Mouse (Mus musculus): ENCODE measurements around the gene Zfp141.

DNA sequence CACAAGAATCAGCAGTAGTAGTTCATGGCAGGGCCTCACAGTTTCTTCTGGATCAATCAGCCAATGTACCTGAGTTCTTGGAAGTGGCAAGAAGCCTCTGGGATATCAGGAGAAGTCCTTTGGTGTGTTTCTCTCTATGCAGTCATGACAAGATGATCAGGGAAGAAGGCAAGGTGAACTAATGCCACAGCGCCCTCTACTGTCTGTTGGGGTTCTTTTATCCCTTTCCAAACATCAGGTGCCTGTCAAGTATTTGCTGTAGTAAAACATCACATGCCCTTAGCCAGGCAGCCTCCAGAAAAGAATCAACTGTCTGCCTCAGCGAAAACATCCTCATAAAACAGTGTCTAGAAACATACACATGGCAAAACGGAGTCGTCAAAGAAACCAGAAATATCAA, 50.9 kb downstream of the Zfp141 start:
- peak; percentile 54 for TF ChIP-seq CTCF (conservative IDR thresholded peaks at IDR 0.05; ENCODE audit: low read length)
- TF ChIP-seq POU5F1 (IDR thresholded peaks at IDR 0.05; ENCODE audit: borderline replicate concordance, low read length): no peak
